Mouse (Mus musculus) kidney, postnatal 36 days (tissue): ENCODE data around the gene Prkd2.

Experiments
- DNase-seq, 2 experiments: peaks; one replicate each; pipeline ENCODE4 v3.0.0; 2021 to 2022; ENCODE audit warnings: mixed read lengths in 2 of 2

Gene Prkd2

GRCm38 (mm10) chr7:16919395-16920149 is 76.9 kb downstream of the Prkd2 start:
- no peak for DNase-seq
